Mouse (Mus musculus) heart, embryonic 11.5 days (tissue): ENCODE measurements around the gene Dagla. TPM values are rescaled to one million over a fixed set of nuclear protein-coding genes. Genes with fewer than 3 reads are reported as not detected.

Experiments
- ATAC-seq: fragments of 200-750 bp; cut with Nextera tagmentation; replicated peaks from 2 replicates; pipeline ENCODE4 v1.8.0; 2017; ENCODE audit warnings: moderate library complexity; ENCODE audit not compliant: insufficient number of reproducible peaks, low FRiP score, low TSS enrichment
- H3K27ac ChIP-seq: fragments of 300-500 bp; sonication (generic); 2 replicates; pipeline ENCODE4 v1.5.1; 2014; ENCODE audit warnings: mild to moderate bottlenecking, low read depth, low read length
- H3K27me3 ChIP-seq: fragments of 300-500 bp; sonication (generic); 2 replicates; pipeline ENCODE4 v1.6.1; 2014; ENCODE audit warnings: mild to moderate bottlenecking, low read length, mixed read lengths; ENCODE audit not compliant: control insufficient read depth, insufficient read depth
- H3K36me3 ChIP-seq: fragments of 300-500 bp; sonication (generic); 2 replicates; pipeline ENCODE4 v1.6.1; 2014; ENCODE audit warnings: mild to moderate bottlenecking, low read length, moderate library complexity, mixed read lengths; ENCODE audit not compliant: control insufficient read depth, insufficient read depth
- H3K4me1 ChIP-seq: fragments of 300-500 bp; sonication (generic); 2 replicates; pipeline ENCODE4 v1.6.1; 2014; ENCODE audit warnings: low read length; ENCODE audit not compliant: control insufficient read depth, insufficient read depth
- H3K4me2 ChIP-seq: fragments of 300-500 bp; sonication (generic); 2 replicates; pipeline ENCODE4 v1.6.1; 2014; ENCODE audit warnings: mild to moderate bottlenecking, moderate library complexity
- H3K4me3 ChIP-seq: fragments of 300-500 bp; sonication (generic); 2 replicates; pipeline ENCODE4 v1.5.1; 2014; ENCODE audit warnings: low read depth, low read length
- H3K9ac ChIP-seq: fragments of 300-500 bp; sonication (generic); 2 replicates; pipeline ENCODE4 v1.6.1; 2014; ENCODE audit warnings: mild to moderate bottlenecking, low read depth, low read length, moderate library complexity
- H3K9me3 ChIP-seq: fragments of 300-500 bp; sonication (generic); replicated peaks from 2 replicates; pipeline ENCODE4 v1.6.1; 2016; ENCODE audit warnings: low read length; ENCODE audit not compliant: control insufficient read depth
- WGBS: fragments of 180-500 bp; shearing (Covaris S2); extraction: QIAGEN DNeasy Blood & Tissue Kit; methylation state at CpG from one replicate; pipeline ENCODE4 v1.1.7; 2014; ENCODE audit not compliant: insufficient replicate concordance; 5-methylcytosine and 5-hydroxymethylcytosine counted together
- polyA plus RNA-seq: library from polyadenylated mRNA; unstranded; fragments of >200 nt; fragmentation: Nextera tagmentation; extraction: Ambion mirVana; gene quantifications from 2 replicates; pipeline ENCODE4 v1.2.1, GENCODE M21; 2014

Gene Dagla
- polyA plus RNA-seq, 1 experiment from 2014 or later, result 0.66 TPM

DNA sequence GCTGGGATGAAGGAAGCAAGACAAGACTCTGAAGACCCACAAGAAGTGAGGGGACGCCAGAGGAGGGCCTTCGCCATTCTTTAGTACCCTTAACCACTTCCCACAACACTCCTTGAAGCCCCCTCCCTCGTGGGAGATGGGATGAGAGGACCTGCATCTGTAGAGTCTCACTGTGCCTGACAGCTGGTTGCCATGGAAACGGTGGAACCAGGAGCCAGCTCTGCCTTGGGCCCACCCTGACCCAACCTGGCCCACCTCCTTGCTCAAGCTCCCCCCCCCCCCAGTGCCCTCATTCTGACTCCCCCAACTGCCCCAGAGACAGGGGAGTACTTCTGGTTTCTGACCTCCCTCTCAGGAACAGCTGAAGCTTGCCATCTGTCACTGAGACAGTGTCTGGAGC, 83.1 kb downstream of the Dagla start:
- H3K27ac ChIP-seq, result 0 out of 2 replicates have a peak overlapping the region, but pooled peaks have one; percentile 41

DNA sequence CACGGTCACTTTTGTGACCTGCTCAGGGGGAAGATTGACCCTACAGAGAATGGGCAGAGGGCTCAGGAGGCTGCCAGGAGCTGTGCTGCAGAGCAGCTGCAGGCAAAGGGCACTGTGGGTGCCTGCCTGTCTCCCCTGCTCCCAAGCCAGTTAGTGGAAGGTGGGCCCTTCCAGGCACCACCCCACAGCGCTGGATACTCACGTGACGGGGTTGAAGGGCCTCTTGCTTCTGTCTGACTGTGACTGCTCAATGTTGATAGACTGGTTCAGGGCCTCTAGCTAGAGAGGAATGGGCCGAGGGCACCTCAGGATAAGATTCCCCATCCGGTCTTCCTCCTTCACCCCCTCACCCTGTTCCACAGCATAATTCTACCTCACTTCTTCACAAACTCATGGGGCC, 85.1 kb downstream of the Dagla start:
- no peak overlapping the region for H3K4me3 ChIP-seq
- WGBS, result 71% methylated on average over 6 of the region's 6 CpGs
- ATAC-seq, result no peak
- H3K9me3 ChIP-seq, result no peaks in the 10 kb centered on the region
- no peak overlapping the region for H3K4me2 ChIP-seq
- H3K27me3 ChIP-seq, result no peaks in the 10 kb centered on the region
- H3K4me1 ChIP-seq, result peaks cover 10% of the 10 kb centered on the region
- no peak overlapping the region for H3K9ac ChIP-seq
- no peaks in the 10 kb centered on the region for H3K36me3 ChIP-seq
- H3K27ac ChIP-seq, result no peak overlapping the region

More for the DNA sequence above, 83.1 kb downstream of the Dagla start:
- WGBS, result 37% methylated on average over 4 of the region's 4 CpGs
- H3K4me2 ChIP-seq, result no peak overlapping the region
- no peak; the same call in 1 of the 2 replicates for ATAC-seq
- no peaks in the 10 kb centered on the region for H3K36me3 ChIP-seq
- no peaks in the 10 kb centered on the region for H3K9me3 ChIP-seq
- H3K4me1 ChIP-seq, result peaks cover 21% of the 10 kb centered on the region
- no peaks in the 10 kb centered on the region for H3K27me3 ChIP-seq
- H3K4me3 ChIP-seq, result no peak overlapping the region
- no peak overlapping the region for H3K9ac ChIP-seq

GRCm38 (mm10) chr19:10219108-10219507, 85.6 kb downstream of the Dagla start:
- Histone ChIP-seq H3K27ac (no peak overlapping the region), H3K36me3 (no peaks in the 10 kb centered on the region), H3K4me3 (no peak overlapping the region), H3K4me1 (peaks cover 7% of the 10 kb centered on the region), H3K9ac (no peak overlapping the region), H3K9me3 (no peaks in the 10 kb centered on the region), H3K4me2 (no peak overlapping the region), H3K27me3 (no peaks in the 10 kb centered on the region)
- no peak for ATAC-seq
- 52% methylated on average over 3 of the region's 3 CpGs for WGBS

DNA sequence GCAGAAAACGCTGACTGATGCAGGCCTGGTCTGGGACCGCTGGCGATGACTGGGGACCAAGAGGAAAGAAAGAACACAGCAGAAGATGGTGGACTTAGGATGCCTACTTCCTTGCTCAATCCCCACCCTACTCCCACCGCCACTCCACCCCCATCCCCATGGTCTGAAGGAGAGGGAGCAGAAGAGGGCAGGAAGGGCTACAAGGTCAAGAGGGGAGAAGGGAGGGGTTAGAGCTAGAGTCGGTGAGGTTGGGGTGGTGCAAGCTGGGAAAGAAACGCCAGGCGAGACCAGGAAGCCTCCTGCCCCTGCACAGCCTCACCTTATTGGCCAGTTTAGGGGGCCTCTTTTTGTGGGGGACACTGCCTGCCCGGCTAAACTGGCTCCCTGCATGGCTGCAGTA, 88.6 kb downstream of the Dagla start:
- Histone ChIP-seq H3K4me3 (no peak overlapping the region), H3K9ac (no peak overlapping the region), H3K27me3 (no peaks in the 10 kb centered on the region), H3K4me1 (no peaks in the 10 kb centered on the region), H3K36me3 (peaks cover 4% of the 10 kb centered on the region; the same call in 1 of the 2 replicates), H3K27ac (no peak overlapping the region), H3K9me3 (no peaks in the 10 kb centered on the region), H3K4me2 (no peak overlapping the region)
- ATAC-seq, result no peak
- WGBS, result 71% methylated on average over 8 of the region's 8 CpGs

- Histone ChIP-seq H3K4me1 (no peaks in the 10 kb centered on the region), H3K9ac (no peak overlapping the region), H3K27ac (no peak overlapping the region), H3K4me2 (no peak overlapping the region), H3K9me3 (no peaks in the 10 kb centered on the region), H3K36me3 (peaks cover 14% of the 10 kb centered on the region), H3K27me3 (no peaks in the 10 kb centered on the region), H3K4me3 (no peak overlapping the region)
- no peak for ATAC-seq
- 85% methylated on average over 10 of the region's 10 CpGs for WGBS
Measured at GRCm38 (mm10) chr19:10213796-10214471, 90.7 kb downstream of the Dagla start.

- H3K36me3 ChIP-seq, result peaks cover 23% of the 10 kb centered on the region
- WGBS, result 74% methylated on average over 4 of the region's 4 CpGs
- H3K4me1 ChIP-seq, result no peaks in the 10 kb centered on the region
- no peaks in the 10 kb centered on the region for H3K9me3 ChIP-seq
- H3K4me3 ChIP-seq, result no peak overlapping the region
- H3K27ac ChIP-seq, result no peak overlapping the region
- H3K4me2 ChIP-seq, result no peak overlapping the region
- no peaks in the 10 kb centered on the region for H3K27me3 ChIP-seq
- no peak overlapping the region for H3K9ac ChIP-seq
- no peak for ATAC-seq
Measured at GRCm38 (mm10) chr19:10210885-10211284, 93.8 kb downstream of the Dagla start.

DNA sequence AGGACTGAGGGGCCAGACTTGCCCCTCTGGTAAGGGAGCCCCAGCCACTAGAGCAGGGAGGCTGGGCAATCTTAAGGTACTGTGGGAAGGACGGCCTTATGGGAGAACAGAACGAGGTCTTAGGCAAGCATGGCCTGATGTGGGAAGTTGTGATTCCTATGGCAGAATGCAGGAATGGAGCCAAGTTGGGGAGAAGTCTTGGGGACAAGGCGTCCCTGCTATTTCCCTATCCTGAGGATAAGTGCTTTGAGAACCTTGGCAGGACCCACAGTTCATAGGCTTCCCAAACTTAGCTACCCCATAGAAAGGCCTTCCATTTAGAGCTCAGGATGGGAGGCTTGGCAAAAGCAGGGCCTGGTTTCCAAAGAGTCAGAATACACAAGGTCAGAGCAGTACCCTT, 95.8 kb downstream of the Dagla start:
- Histone ChIP-seq H3K4me3 (no peak overlapping the region), H3K27ac (no peak overlapping the region), H3K9me3 (no peaks in the 10 kb centered on the region), H3K36me3 (peaks cover 23% of the 10 kb centered on the region), H3K9ac (no peak overlapping the region), H3K4me2 (no peak overlapping the region), H3K4me1 (peaks cover 7% of the 10 kb centered on the region), H3K27me3 (no peaks in the 10 kb centered on the region)
- no peak for ATAC-seq
- WGBS, result 77% methylated on average over 3 of the region's 3 CpGs

DNA sequence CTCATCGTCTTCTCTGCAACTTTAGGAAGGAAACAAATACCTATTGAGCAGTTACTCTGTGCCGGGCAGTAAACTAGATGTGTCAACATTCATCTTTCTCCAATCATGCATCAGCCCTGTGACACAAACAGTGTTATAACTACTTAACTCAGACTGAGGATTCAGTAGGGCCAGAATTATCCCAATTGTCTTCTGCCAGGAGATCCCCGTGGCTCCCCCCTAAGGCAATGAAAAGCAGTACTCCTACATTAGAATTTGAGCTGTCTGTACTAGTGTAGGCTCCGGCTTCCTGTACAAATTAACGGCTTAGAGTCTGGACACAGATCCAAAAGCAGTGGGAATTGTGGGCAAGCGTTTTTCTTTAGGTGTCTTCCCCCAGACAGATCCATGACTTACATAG, 99.6 kb downstream of the Dagla start:
- Histone ChIP-seq H3K27me3 (no peaks in the 10 kb centered on the region), H3K4me1 (peaks cover 14% of the 10 kb centered on the region), H3K9ac (no peak overlapping the region; the same call in 1 of the 2 replicates), H3K27ac (no peak overlapping the region), H3K9me3 (no peaks in the 10 kb centered on the region), H3K4me3 (peak overlapping the region; percentile 99), H3K4me2 (peak overlapping the region; percentile 82), H3K36me3 (peaks cover 26% of the 10 kb centered on the region)
- 72% methylated on average over 6 of the region's 6 CpGs for WGBS
- ATAC-seq, result no peak

GRCm38 (mm10) chr19:10204616-10205001, 100.1 kb downstream of the Dagla start:
- H3K4me2 ChIP-seq, result peak overlapping the region; percentile 82
- peak overlapping the region; percentile 93 for H3K9ac ChIP-seq
- H3K9me3 ChIP-seq, result no peaks in the 10 kb centered on the region
- H3K4me1 ChIP-seq, result peaks cover 14% of the 10 kb centered on the region
- H3K36me3 ChIP-seq, result peaks cover 26% of the 10 kb centered on the region
- ATAC-seq, result no peak; the same call in 1 of the 2 replicates
- peak overlapping the region; percentile 85 for H3K27ac ChIP-seq
- H3K27me3 ChIP-seq, result no peaks in the 10 kb centered on the region
- 3% methylated on average over 5 of the region's 5 CpGs for WGBS
- peak overlapping the region; percentile 99 for H3K4me3 ChIP-seq
